Mouse (Mus musculus): ENCODE measurements around the gene Crisp1.

The Crisp1 gene

DNA sequence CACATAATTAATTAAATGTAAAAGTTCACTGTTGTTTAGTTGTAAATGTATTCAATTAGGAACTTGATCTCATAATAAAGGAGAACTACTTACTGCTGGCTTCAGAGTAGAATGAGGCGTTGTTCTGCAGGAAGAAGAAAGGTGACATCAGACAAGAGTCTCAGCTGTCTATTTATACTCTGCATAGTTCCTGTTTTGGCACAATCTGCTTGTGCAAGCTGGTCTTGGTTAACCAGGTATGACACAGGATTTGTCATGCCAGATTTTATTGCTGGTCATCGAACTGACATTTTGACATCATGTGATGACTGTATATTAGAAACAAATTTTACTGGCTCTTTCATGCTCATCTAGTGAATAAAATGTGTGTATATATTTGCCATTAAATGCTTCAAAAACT, at the start of gene Crisp1:
Crisp1 (minus strand) TSS at position 146 of the 400 bp plus-strand sequence.
- no peak for DNase-seq (ENCODE audit: low read depth, low spot score)

- DNase-seq (ENCODE audit: low read depth, low spot score), result no peak
Measured at GRCm38 (mm10) chr17:40342497-40343009, 23.5 kb upstream of the Crisp1 start.

- DNase-seq (ENCODE audit: low read depth, low spot score), result no peak
Measured at GRCm38 (mm10) chr17:40285435-40285834, 33.6 kb downstream of the Crisp1 start.

- DNase-seq (ENCODE audit: low read depth, low spot score), result no peak
Measured at GRCm38 (mm10) chr17:40275519-40275918, 43.5 kb downstream of the Crisp1 start.

DNA sequence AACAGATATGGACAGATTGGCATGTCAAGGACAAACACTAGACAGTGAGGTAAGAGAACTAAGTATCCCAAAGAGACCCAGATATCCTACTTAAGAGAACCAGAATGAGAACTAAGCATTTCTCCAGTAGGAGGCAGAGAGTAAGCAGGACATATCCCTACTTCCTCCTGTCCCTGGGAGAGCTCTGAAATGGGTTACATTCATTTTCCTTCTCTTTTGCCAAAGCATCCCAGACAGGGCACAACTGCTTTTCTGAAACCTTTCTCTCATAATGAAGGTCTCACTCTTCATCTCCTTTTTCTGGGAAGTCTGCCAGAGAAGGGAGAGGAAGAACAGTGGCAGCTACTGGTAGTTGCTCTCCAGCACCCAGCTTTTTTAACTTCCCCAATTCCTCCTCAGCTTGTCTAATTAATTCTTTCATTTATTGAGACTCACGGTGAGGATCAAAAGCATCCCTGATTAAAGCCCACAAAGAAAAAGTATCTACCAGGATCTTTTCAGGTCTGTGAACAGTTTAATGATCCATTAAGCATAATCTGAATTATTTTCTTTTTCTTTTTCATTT, 44.0 kb downstream of the Crisp1 start:
- no peak for DNase-seq (ENCODE audit: low read depth, low spot score)

- DNase-seq (ENCODE audit: low read depth, low spot score), result no peak
Measured at GRCm38 (mm10) chr17:40252487-40252886, 66.5 kb downstream of the Crisp1 start.

All from forelimb bud, embryonic 11.5 days (tissue).